Mouse (Mus musculus) megakaryocyte, adult 5-6 weeks (primary cell): ENCODE data around the gene Srpr. TPM values are rescaled to one million over a fixed set of nuclear protein-coding genes. Genes with fewer than 3 reads are reported as not detected.

Experiments
- total RNA-seq, 2 experiments: library from RNA; stranded (forward) in 1 of 2; stranded (reverse) in 1 of 2; fragments of 153-499, 151-499 nt in 1 of 2; fragments of 221-1000, 200-1000 nt in 1 of 2; gene quantifications; 2 replicates each; pipeline versions ENCODE4 v1.2.3 to v1.2.4; 2015 to 2017

The Srpr gene
- total RNA-seq, 2 experiments from 2014 or later = 42.6 to 56.3 TPM

Other genes starting within 250 kb of the Srpr start
- 53.1 and 53.4 TPM in 2 replicates for gene St3gal4, start 80.9 kb upstream of the Srpr start, total RNA-seq (2015)
- gene St3gal4, start 80.9 kb upstream of the Srpr start, total RNA-seq (2017) = 49.6 and 57.4 TPM in 2 replicates
- gene Dcps, start 24.1 kb upstream of the Srpr start, total RNA-seq (2015) = 32.2 and 41.6 TPM in 2 replicates
- gene Dcps, start 24.1 kb upstream of the Srpr start, total RNA-seq (2017) = 33.7 and 38.0 TPM in 2 replicates
- 11.1 and 12.8 TPM in 2 replicates for gene Tirap, start 116 bp downstream of the Srpr start, total RNA-seq (2015)
- gene Tirap, start 116 bp downstream of the Srpr start, total RNA-seq (2017) = 17.5 and 20.2 TPM in 2 replicates
- 9.7 and 11.2 TPM in 2 replicates for gene Foxred1, start 10.9 kb downstream of the Srpr start, total RNA-seq (2015)
- 26.9 and 28.5 TPM in 2 replicates for gene Foxred1, start 10.9 kb downstream of the Srpr start, total RNA-seq (2017)
- gene Fam118b, start 67.6 kb downstream of the Srpr start, total RNA-seq (2015) = 39.7 and 43.0 TPM in 2 replicates
- 17.8 and 21.1 TPM in 2 replicates for gene Fam118b, start 67.6 kb downstream of the Srpr start, total RNA-seq (2017)
- gene Rpusd4, start 67.7 kb downstream of the Srpr start, total RNA-seq (2015) = 13.0 and 16.8 TPM in 2 replicates
- gene Rpusd4, start 67.7 kb downstream of the Srpr start, total RNA-seq (2017) = 8.5 and 13.5 TPM in 2 replicates
- gene Cdon, start 221.0 kb downstream of the Srpr start, total RNA-seq (2015) = 0.65 and 1.8 TPM in 2 replicates
- gene Cdon, start 221.0 kb downstream of the Srpr start, total RNA-seq (2017) = 0.65 and 2.3 TPM in 2 replicates